Mouse (Mus musculus) thymus, adult 18-20 months (tissue): ENCODE results near the gene Clca2.

ENCODE experiments used
- DNase-seq, 2 experiments: peaks; one replicate each; pipeline ENCODE4 v3.0.0; 2022; ENCODE audit warnings: mixed read lengths in 2 of 2

Gene Clca2

GRCm38 (mm10) chr3:145099291-145099690 is at the start of gene Clca2:
Gene Clca2, minus strand, starts transcription at chr3:145099443.
- DNase-seq = no peak

GRCm38 (mm10) chr3:145147952-145148351 is 48.7 kb upstream of the Clca2 start:
- DNase-seq = no peak

- no peak for DNase-seq
Measured at GRCm38 (mm10) chr3:145147483-145147882, 48.2 kb upstream of the Clca2 start.

GRCm38 (mm10) chr3:145146871-145147270 is 47.6 kb upstream of the Clca2 start:
- DNase-seq = no peak

GRCm38 (mm10) chr3:145143856-145144255 is 44.6 kb upstream of the Clca2 start:
- DNase-seq = no peak

- DNase-seq = no peak
Measured at GRCm38 (mm10) chr3:145142925-145143324, 43.7 kb upstream of the Clca2 start.

- DNase-seq = no peak
Measured at GRCm38 (mm10) chr3:145140236-145140635, 41.0 kb upstream of the Clca2 start.

- DNase-seq = no peak
Measured at GRCm38 (mm10) chr3:145131210-145131868, 32.1 kb upstream of the Clca2 start.

GRCm38 (mm10) chr3:145129356-145129755 is 30.1 kb upstream of the Clca2 start:
- no peak for DNase-seq

GRCm38 (mm10) chr3:145126618-145127017 is 27.4 kb upstream of the Clca2 start:
- no peak for DNase-seq

- no peak for DNase-seq
Measured at GRCm38 (mm10) chr3:145119425-145119824, 20.2 kb upstream of the Clca2 start.

- no peak for DNase-seq
Measured at GRCm38 (mm10) chr3:145119002-145119358, 19.7 kb upstream of the Clca2 start.

- DNase-seq = peak; percentile 94 to 95
Measured at GRCm38 (mm10) chr3:145118254-145119001, 19.2 kb upstream of the Clca2 start, which contains the start of gene Odf2l. Gene Odf2l, plus strand, starts transcription at chr3:145118588.

- no peak for DNase-seq
Measured at GRCm38 (mm10) chr3:145117637-145118036, 18.4 kb upstream of the Clca2 start.

GRCm38 (mm10) chr3:145115169-145115568 is 15.9 kb upstream of the Clca2 start:
- no peak for DNase-seq

- no peak for DNase-seq
Measured at GRCm38 (mm10) chr3:145105773-145106504, 6.7 kb upstream of the Clca2 start.

GRCm38 (mm10) chr3:145105076-145105772 is 6.0 kb upstream of the Clca2 start:
- DNase-seq = no peak

- no peak for DNase-seq
Measured at GRCm38 (mm10) chr3:145103770-145104169, 4.5 kb upstream of the Clca2 start.

GRCm38 (mm10) chr3:145103321-145103720 is 4.1 kb upstream of the Clca2 start:
- no peak for DNase-seq

- DNase-seq = no peak
Measured at GRCm38 (mm10) chr3:145101891-145102555, 2.8 kb upstream of the Clca2 start.

GRCm38 (mm10) chr3:145087857-145088598 is 11.2 kb downstream of the Clca2 start:
- no peak for DNase-seq

GRCm38 (mm10) chr3:145086180-145086579 is 13.1 kb downstream of the Clca2 start:
- DNase-seq = no peak
